Mouse (Mus musculus) cerebellum, adult 11 months (tissue): ENCODE data around the gene Cfap61.

Experiments
- DNase-seq: peaks from one replicate; pipeline ENCODE4 v3.0.0; 2022

The Cfap61 gene

GRCm38 (mm10) chr2:146223176-146223905 is 288.8 kb downstream of the Cfap61 start:
- no peak for DNase-seq

- DNase-seq: no peak
Observed at GRCm38 (mm10) chr2:146224141-146224540, 289.6 kb downstream of the Cfap61 start.

GRCm38 (mm10) chr2:146225818-146226217 is 291.2 kb downstream of the Cfap61 start:
- no peak for DNase-seq

- no peak for DNase-seq
Observed at GRCm38 (mm10) chr2:146226484-146226883, 291.9 kb downstream of the Cfap61 start.

GRCm38 (mm10) chr2:146227646-146228045 is 293.1 kb downstream of the Cfap61 start:
- no peak for DNase-seq

- DNase-seq: no peak
Observed at GRCm38 (mm10) chr2:146228435-146228834, 293.9 kb downstream of the Cfap61 start.

GRCm38 (mm10) chr2:146231485-146231884 is 296.9 kb downstream of the Cfap61 start:
- no peak for DNase-seq

GRCm38 (mm10) chr2:146239196-146239747 is 304.7 kb downstream of the Cfap61 start:
- no peak for DNase-seq

- no peak for DNase-seq
Observed at GRCm38 (mm10) chr2:146244049-146244448, 309.5 kb downstream of the Cfap61 start.

- no peak for DNase-seq
Observed at GRCm38 (mm10) chr2:146245401-146245800, 310.8 kb downstream of the Cfap61 start.

GRCm38 (mm10) chr2:146246409-146247075 is 312.0 kb downstream of the Cfap61 start:
- DNase-seq: no peak

GRCm38 (mm10) chr2:146247576-146247975 is 313.0 kb downstream of the Cfap61 start:
- DNase-seq: no peak

- no peak for DNase-seq
Observed at GRCm38 (mm10) chr2:146249033-146249432, 314.4 kb downstream of the Cfap61 start.

- DNase-seq: no peak
Observed at GRCm38 (mm10) chr2:146250236-146250904, 315.8 kb downstream of the Cfap61 start.

GRCm38 (mm10) chr2:146254387-146254786 is 319.8 kb downstream of the Cfap61 start:
- no peak for DNase-seq

- DNase-seq: no peak
Observed at GRCm38 (mm10) chr2:146255636-146256035, 321.1 kb downstream of the Cfap61 start.

GRCm38 (mm10) chr2:146256321-146256875 is 321.8 kb downstream of the Cfap61 start:
- DNase-seq: no peak

GRCm38 (mm10) chr2:146257037-146257436 is 322.5 kb downstream of the Cfap61 start:
- no peak for DNase-seq

GRCm38 (mm10) chr2:146257609-146258008 is 323.0 kb downstream of the Cfap61 start:
- no peak for DNase-seq

GRCm38 (mm10) chr2:146258736-146259469 is 324.3 kb downstream of the Cfap61 start:
- no peak for DNase-seq

- DNase-seq: no peak
Observed at GRCm38 (mm10) chr2:146259787-146260560, 325.4 kb downstream of the Cfap61 start.

- no peak for DNase-seq
Observed at GRCm38 (mm10) chr2:146261146-146261545, 326.6 kb downstream of the Cfap61 start.
